Mouse (Mus musculus) stomach, postnatal 0 days (tissue): ENCODE measurements around the gene Klhl35.

Experiments
- CTCF ChIP-seq: IDR thresholded peaks from 2 replicates; pipeline ENCODE4 v1.5.1; 2016; ENCODE audit warnings: antibody characterized with exemption, low read depth, mild to moderate bottlenecking, moderate library complexity
- EP300 ChIP-seq: optimal IDR thresholded peaks from 2 replicates; pipeline ENCODE3; 2016; ENCODE audit warnings: antibody characterized with exemption

DNA sequence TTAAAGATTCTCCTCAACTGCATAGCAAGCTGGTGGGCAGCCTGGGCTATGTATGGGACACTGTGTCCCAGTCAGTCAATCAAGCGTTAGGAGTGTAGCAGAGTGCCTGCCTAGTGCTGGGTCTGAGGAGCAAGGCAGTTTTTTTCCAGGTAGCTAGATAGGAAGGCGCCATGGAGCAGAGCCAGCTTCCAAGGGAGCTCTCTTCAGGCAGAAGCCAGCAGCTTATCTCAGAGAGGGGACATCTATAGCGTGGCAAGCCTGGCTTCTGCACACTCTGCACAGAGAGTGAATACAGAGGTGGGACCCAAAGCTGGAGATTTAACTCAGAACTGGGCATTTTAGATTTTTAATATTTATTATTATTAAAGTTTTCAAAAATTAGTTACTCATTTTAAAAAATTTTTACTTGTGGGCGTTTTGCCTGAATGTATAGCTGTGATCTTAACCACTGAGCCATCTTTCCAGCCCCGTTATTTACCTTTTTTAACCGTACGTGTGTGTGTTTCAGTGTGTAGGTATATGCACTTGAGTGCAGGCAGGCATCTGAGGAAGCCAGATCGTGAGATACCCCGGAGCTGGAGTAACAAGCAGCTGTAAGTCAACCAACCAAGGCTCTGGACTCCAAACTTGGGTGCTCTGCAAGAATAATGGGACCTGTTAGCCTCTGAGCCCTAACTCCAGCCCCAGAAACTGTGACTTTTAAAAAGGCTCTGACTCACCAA is 50.4 kb downstream of the Klhl35 start:
- TF ChIP-seq EP300 (no peak), CTCF (no peak)
